17 mouse cellular contexts compared by ENCODE assay signal in the genomic region with DNA sequence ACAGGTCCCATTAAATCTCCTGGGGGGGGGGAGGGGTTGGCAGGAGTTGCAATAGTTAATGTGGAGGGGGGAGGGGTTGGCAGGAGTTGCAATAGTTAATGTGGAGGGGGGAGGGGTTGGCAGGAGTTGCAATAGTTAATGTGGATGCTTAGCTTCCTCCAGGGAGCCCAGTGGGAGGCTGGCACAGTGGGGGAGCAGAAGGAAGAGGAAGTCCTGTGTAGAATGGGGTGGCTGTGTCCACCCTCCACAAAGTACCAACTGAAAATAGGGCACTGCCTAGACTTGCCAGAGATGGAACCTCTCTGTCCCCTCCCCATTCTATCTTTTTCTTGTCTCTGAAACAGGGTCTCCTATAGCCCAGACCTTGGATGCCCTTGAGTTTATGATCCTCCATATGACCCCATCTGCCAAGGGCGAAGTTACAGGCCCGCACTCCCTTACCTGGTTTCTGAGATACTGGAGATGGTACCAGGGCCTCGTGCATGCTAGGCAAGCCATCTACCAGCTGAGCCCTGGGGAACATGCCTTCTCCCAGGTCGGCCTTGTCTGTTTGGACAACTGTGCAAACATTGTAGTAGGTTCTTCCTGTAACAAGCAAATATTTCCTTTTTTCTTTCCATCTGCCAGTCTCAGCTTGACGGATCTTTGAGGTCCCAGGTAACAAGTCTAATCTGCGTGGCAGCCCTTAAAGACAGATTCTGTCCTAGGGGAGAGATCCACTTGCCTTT. TPM values are rescaled to one million over a fixed set of nuclear protein-coding genes. Genes with fewer than 3 reads are reported as not detected.
A peak's percentile ranks its signal among the peaks of the same experiment; 100 is the strongest.
DNase-seq lines count a peak whose midpoint lies in the region; ATAC-seq and TF ChIP-seq lines count a peak whose summit lies in the region.
"Had no signal": no experiment of that assay in that cellular context is flagged by ENCODE, and none has a peak within 500 bp of the region (broad histone marks: within the 10 kb centered on the region; RNA-seq: fewer than 3 reads in every experiment).

No protein-coding gene starts in this region.

- no peak for TF ChIP-seq POLR2A in liver, adult 2 months (IDR thresholded peaks at IDR 0.05; ENCODE audit: extremely low read depth, insufficient read depth, low read length)

- TF ChIP-seq CTCF in liver, adult 2 months (IDR thresholded peaks at IDR 0.05; ENCODE audit: low read depth, low read length) = no peak
- no peak for TF ChIP-seq CTCF in liver, postnatal 0 days (IDR thresholded peaks at IDR 0.05; ENCODE audit: low read depth)

- no peaks in the 10 kb centered on the region for H3K27me3 ChIP-seq in liver, adult 2 months (ENCODE audit: control insufficient read depth, insufficient read depth, low read length)
- H3K27me3 ChIP-seq in liver, postnatal 0 days (ENCODE audit: insufficient read depth, low read length) = no peaks in the 10 kb centered on the region
- no peaks in the 10 kb centered on the region for H3K27me3 ChIP-seq in intestine, embryonic 16.5 days (replicated peaks; ENCODE audit: control insufficient read depth, insufficient read depth, low read length)
- H3K27me3 ChIP-seq in stomach, embryonic 16.5 days (ENCODE audit: control insufficient read depth, insufficient read depth, low read length) = no peaks in the 10 kb centered on the region
- H3K27me3 ChIP-seq: forebrain, embryonic 12.5 days had no signal

- 24% methylated on average over 6 of the region's 6 CpGs for WGBS in liver, adult 2 months
- 43% methylated on average over 6 of the region's 6 CpGs for WGBS in liver, postnatal 0 days (ENCODE audit: insufficient replicate concordance)
- whole genome bisulfite sequencing in intestine, embryonic 16.5 days = 60% methylated on average over 6 of the region's 6 CpGs
- WGBS in stomach, embryonic 16.5 days = 55% methylated on average over 6 of the region's 6 CpGs

- H3K4me3 ChIP-seq in liver, adult 2 months (ENCODE audit: insufficient read depth, low read depth, low read length) = no peak overlapping the region
- no peak overlapping the region for H3K4me3 ChIP-seq in liver, postnatal 0 days (ENCODE audit: low read depth, low read length)
- no peak overlapping the region for H3K4me3 ChIP-seq in intestine, embryonic 16.5 days (ENCODE audit: low read length)
- H3K4me3 ChIP-seq in stomach, embryonic 16.5 days (replicated peaks; ENCODE audit: low read length) = no peak overlapping the region
- H3K4me3 ChIP-seq: forebrain, embryonic 12.5 days; midbrain, embryonic 10.5 days; myocyte had no signal

- no peak for TF ChIP-seq EP300 in liver, postnatal 0 days (IDR thresholded peaks at IDR 0.05; ENCODE audit: low read depth)

- peaks cover 38% of the 10 kb centered on the region for H3K4me1 ChIP-seq in liver, adult 2 months (ENCODE audit: control insufficient read depth, insufficient read depth, low read length)
- peaks cover 70% of the 10 kb centered on the region for H3K4me1 ChIP-seq in liver, postnatal 0 days (ENCODE audit: insufficient read depth)
- peaks cover 12% of the 10 kb centered on the region for H3K4me1 ChIP-seq in intestine, embryonic 16.5 days (ENCODE audit: control insufficient read depth, insufficient read depth, low read length)
- H3K4me1 ChIP-seq in stomach, embryonic 16.5 days (ENCODE audit: control insufficient read depth, insufficient read depth, low read length) = peaks cover 18% of the 10 kb centered on the region

- ATAC-seq in liver, postnatal 0 days = no peak
- no peak for ATAC-seq in intestine, embryonic 16.5 days
- ATAC-seq in stomach, embryonic 16.5 days (ENCODE audit: insufficient read depth, low FRiP score) = peak; percentile 51; the same call in 1 of the 2 replicates

- peak overlapping the region; percentile 55 for H3K27ac ChIP-seq in liver, adult 2 months (replicated peaks; ENCODE audit: insufficient read depth, low read depth, low read length)
- no peak overlapping the region; the same call in 1 of the 2 replicates for H3K27ac ChIP-seq in liver, postnatal 0 days (ENCODE audit: low read depth)
- H3K27ac ChIP-seq in intestine, embryonic 16.5 days (ENCODE audit: low read length) = peak overlapping the region; percentile 7; the same call in 1 of the 2 replicates
- H3K27ac ChIP-seq in stomach, embryonic 16.5 days (ENCODE audit: low read length) = 0 out of 2 replicates have a peak overlapping the region, but pooled peaks have one; percentile 19
- H3K27ac ChIP-seq: forebrain, embryonic 12.5 days; midbrain, embryonic 10.5 days had no signal

- no peaks in the 10 kb centered on the region for H3K9me3 ChIP-seq in liver, postnatal 0 days (ENCODE audit: low read length)
- H3K9me3 ChIP-seq in intestine, embryonic 16.5 days (ENCODE audit: control insufficient read depth, low read length) = no peaks in the 10 kb centered on the region
- H3K9me3 ChIP-seq in stomach, embryonic 16.5 days (replicated peaks; ENCODE audit: control insufficient read depth, low read length) = no peaks in the 10 kb centered on the region
- H3K9me3 ChIP-seq: forebrain, embryonic 12.5 days; midbrain, embryonic 10.5 days had no signal

- peaks cover 28% of the 10 kb centered on the region; the same call in 1 of the 2 replicates for H3K79me2 ChIP-seq in liver, adult 2 months (ENCODE audit: control insufficient read depth, insufficient read depth, low read length)

- peak; percentile 94 for DNase-seq in heart, adult 11 months
- no peak for DNase-seq in heart, postnatal 14 days
- DNase-seq in liver, adult 2 months (ENCODE audit: extremely low read depth, low read depth, low spot score) = peak; percentile 86
- DNase-seq in liver, postnatal 0 days = no peak
- DNase-seq in adrenal gland, postnatal 36 days = no peak
- DNase-seq in adrenal gland, postnatal 10 days = no peak
- DNase-seq: cerebellum, adult 18-20 months; heart, postnatal 4 days; lung, adult 18-20 months had no signal

- H3K9ac ChIP-seq in liver, adult 2 months (ENCODE audit: low read depth, low read length) = no peak overlapping the region
- H3K9ac ChIP-seq in liver, postnatal 0 days (replicated peaks) = no peak overlapping the region
- no peak overlapping the region for H3K9ac ChIP-seq in intestine, embryonic 16.5 days (ENCODE audit: low read depth, low read length)
- H3K9ac ChIP-seq in stomach, embryonic 16.5 days (ENCODE audit: low read length) = no peak overlapping the region
- H3K9ac ChIP-seq: forebrain, embryonic 12.5 days had no signal

- H3K36me3 ChIP-seq in liver, adult 2 months (ENCODE audit: control insufficient read depth, insufficient read depth, low read length) = no peaks in the 10 kb centered on the region
- no peaks in the 10 kb centered on the region; the same call in 1 of the 2 replicates for H3K36me3 ChIP-seq in liver, postnatal 0 days (replicated peaks; ENCODE audit: insufficient read depth, low read length)
- H3K36me3 ChIP-seq in intestine, embryonic 16.5 days (ENCODE audit: control insufficient read depth, insufficient read depth, low read length) = no peaks in the 10 kb centered on the region
- no peaks in the 10 kb centered on the region for H3K36me3 ChIP-seq in stomach, embryonic 16.5 days (ENCODE audit: control insufficient read depth, insufficient read depth, low read length)
- H3K36me3 ChIP-seq: forebrain, embryonic 12.5 days; midbrain, embryonic 10.5 days had no signal

- intact Hi-C loops in heart, postnatal 14 days (cut with DNase I) = no loop called here

- H3K4me2 ChIP-seq in liver, postnatal 0 days (ENCODE audit: low read depth, low read length) = no peak overlapping the region
- no peak overlapping the region for H3K4me2 ChIP-seq in intestine, embryonic 16.5 days (ENCODE audit: low read depth, low read length)
- peak overlapping the region; percentile 2; the same call in 1 of the 2 replicates for H3K4me2 ChIP-seq in stomach, embryonic 16.5 days (ENCODE audit: low read depth, low read length)
- H3K4me2 ChIP-seq: forebrain, embryonic 12.5 days had no signal

RNA-seq across cellular contexts. Expression of gene Slc36a1, which starts 5.6 kb away (rescaled TPM):
- total RNA-seq in heart, postnatal 14 days (2021) = 10 to 100 TPM; 12.1 to 13.7 TPM
- 7.0 and 12.9 TPM in 2 replicates for total RNA-seq in liver, adult 2 months (2014; rRNA removed)
- polyA plus RNA-seq in liver, adult 2 months (2012; rRNA removed) = 24.0 and 26.2 TPM in 2 replicates
- polyA plus RNA-seq in liver, postnatal 0 days (2015; fragmentation: Nextera tagmentation; extraction: Ambion mirVana) = 1.0 and 1.7 TPM in 2 replicates
- 2.4 and 2.8 TPM in 2 replicates for polyA plus RNA-seq in intestine, embryonic 16.5 days (2015; fragmentation: Nextera tagmentation; extraction: Ambion mirVana)
- 1.9 and 2.3 TPM in 2 replicates for polyA plus RNA-seq in stomach, embryonic 16.5 days (2015; fragmentation: Nextera tagmentation; extraction: Ambion mirVana)
- total RNA-seq in adrenal gland, postnatal 36 days (2021) = 10 to 100 TPM; 14.5 to 18.4 TPM
- total RNA-seq in adrenal gland, postnatal 10 days (2021) = 10 to 100 TPM; 24.5 to 26.9 TPM

RNA-seq across cellular contexts. Expression of gene Slc36a2, which starts 24.9 kb away (rescaled TPM):
- 10 to 100 TPM in 1 of 2 experiments, 1 to 10 TPM in 1; 8.9 to 15.2 TPM for total RNA-seq in heart, postnatal 14 days (2021)
- total RNA-seq in liver, adult 2 months (2014; rRNA removed) = 0.54 TPM in 1 of 2 replicates, not detected in the other
- polyA plus RNA-seq in liver, adult 2 months (2012; rRNA removed) = not detected in 2 replicates
- 5.7 and 6.7 TPM in 2 replicates for polyA plus RNA-seq in liver, postnatal 0 days (2015; fragmentation: Nextera tagmentation; extraction: Ambion mirVana)
- 0.32 and 0.70 TPM in 2 replicates for polyA plus RNA-seq in intestine, embryonic 16.5 days (2015; fragmentation: Nextera tagmentation; extraction: Ambion mirVana)
- polyA plus RNA-seq in stomach, embryonic 16.5 days (2015; fragmentation: Nextera tagmentation; extraction: Ambion mirVana) = 1.3 and 2.0 TPM in 2 replicates
- total RNA-seq in adrenal gland, postnatal 36 days (2021) = 10 to 100 TPM; 89.2 to 97.0 TPM
- total RNA-seq in adrenal gland, postnatal 10 days (2021) = 100 to 1,000 TPM; 213 to 290 TPM
- polyA plus RNA-seq: forebrain, embryonic 12.5 days; myocyte had no signal

RNA-seq across cellular contexts. Expression of gene Slc36a3, which starts 58.3 kb away (rescaled TPM):
- total RNA-seq in heart, postnatal 14 days (2021) = not detected
- total RNA-seq in liver, adult 2 months (2014; rRNA removed) = not detected in 2 replicates
- polyA plus RNA-seq in liver, adult 2 months (2012; rRNA removed) = 0.05 TPM in 1 of 2 replicates, not detected in the other
- not detected in 2 replicates for polyA plus RNA-seq in liver, postnatal 0 days (2015; fragmentation: Nextera tagmentation; extraction: Ambion mirVana)
- polyA plus RNA-seq in intestine, embryonic 16.5 days (2015; fragmentation: Nextera tagmentation; extraction: Ambion mirVana) = not detected in 2 replicates
- polyA plus RNA-seq in stomach, embryonic 16.5 days (2015; fragmentation: Nextera tagmentation; extraction: Ambion mirVana) = not detected in 2 replicates
- not detected for total RNA-seq in adrenal gland, postnatal 36 days (2021)
- not detected for total RNA-seq in adrenal gland, postnatal 10 days (2021)
- total RNA-seq: ES-E14; heart, adult 8-10 months; heart, postnatal 4 days; left cerebral cortex, adult 8-10 months had no signal
- polyA plus RNA-seq: forebrain, embryonic 12.5 days; midbrain, embryonic 10.5 days; myocyte had no signal

Comparison
In these comparisons a context has a peak if more than half of its experiments do, and no peak if none do; other contexts are left out.
1. DNase-seq: peak in heart, adult 11 months (single experiment) and liver, adult 2 months (single experiment); none in heart, postnatal 14 days (0 of 2), liver, postnatal 0 days (single experiment), adrenal gland, postnatal 36 days (0 of 2) and adrenal gland, postnatal 10 days (single experiment).